Mouse (Mus musculus) G1E (cell line): Measurements from ENCODE around the gene Rbms3. TPM values are rescaled to one million over a fixed set of nuclear protein-coding genes. Genes with fewer than 3 reads are reported as not detected.

Source experiments
- ATAC-seq: 2 replicates; pipeline ENCODE4 v1.8.0; 2016; ENCODE audit warnings: mild to moderate bottlenecking; ENCODE audit not compliant: insufficient number of reproducible peaks, poor library complexity, low FRiP score, severe bottlenecking; ENCODE audit errors: extremely low read depth
- DNase-seq: peaks from one replicate; pipeline ENCODE4 v3.0.0; 2012; ENCODE audit warnings: low spot score
- H3K27me3 ChIP-seq: 2 replicates; pipeline ENCODE4 v1.6.1; 2012; ENCODE audit warnings: mild to moderate bottlenecking, low read length, inconsistent platforms; ENCODE audit not compliant: insufficient read depth
- H3K36me3 ChIP-seq: replicated peaks from 2 replicates; pipeline ENCODE3; 2012; ENCODE audit warnings: mild to moderate bottlenecking, inconsistent platforms
- H3K4me1 ChIP-seq: 2 replicates; pipeline ENCODE4 v1.6.1; 2012; ENCODE audit warnings: low read depth, low read length, inconsistent platforms, mixed read lengths; ENCODE audit not compliant: insufficient read depth
- H3K4me3 ChIP-seq: 2 replicates; pipeline ENCODE4 v1.5.1; 2012; ENCODE audit warnings: low read depth, mild to moderate bottlenecking, inconsistent platforms, low read length, moderate library complexity, mixed read lengths
- H3K9me3 ChIP-seq: replicated peaks from 2 replicates; pipeline ENCODE4 v1.6.1; 2012; ENCODE audit warnings: inconsistent platforms
- CTCF ChIP-seq: IDR thresholded peaks from 2 replicates; pipeline ENCODE4 v1.5.1; 2012; ENCODE audit warnings: low read depth, low read length, inconsistent platforms, mixed read lengths
- GATA1 ChIP-seq: IDR thresholded peaks from 2 replicates; pipeline ENCODE4 v1.6.1; 2012; ENCODE audit warnings: borderline replicate concordance, low read length, inconsistent platforms, mixed read lengths
- GATA2 ChIP-seq: IDR thresholded peaks from 2 replicates; pipeline ENCODE4 v1.6.1; 2012; ENCODE audit warnings: low read depth, low read length, inconsistent platforms, borderline replicate concordance
- POLR2AphosphoS5 ChIP-seq: IDR thresholded peaks from 2 replicates; pipeline ENCODE4 v1.6.1; 2012; ENCODE audit warnings: low read depth, low read length, inconsistent platforms; ENCODE audit not compliant: insufficient replicate concordance
- TAL1 ChIP-seq: conservative IDR thresholded peaks from 2 replicates; pipeline ENCODE4 v1.6.1; 2012; ENCODE audit warnings: low read depth, low read length, inconsistent platforms, mixed read lengths
- polyA plus RNA-seq: library from polyadenylated mRNA; stranded (reverse); fragments of >175 nt; gene quantifications from 2 replicates; pipeline ENCODE4 v1.2.3, GENCODE M21; 2012
- total RNA-seq, 2 experiments: library from RNA; stranded (forward) in 1 of 2; stranded (reverse) in 1 of 2; fragments of 200-1000 nt in 1 of 2; fragments of >200 nt in 1 of 2; fragmentation: Nextera tagmentation in 1 of 2; gene quantifications; 2 replicates each; pipeline ENCODE4 v1.2.3; 2014 to 2017

Gene Rbms3
- total and polyA plus RNA-seq, 3 experiments: 0.16 TPM; not detected in 2

GRCm38 (mm10) chr9:117069232-117069631, 560.5 kb downstream of the Rbms3 start:
- TF ChIP-seq TAL1 (no peak), POLR2AphosphoS5 (no peak), CTCF (no peak), GATA2 (no peak), GATA1 (no peak)
- no peak for ATAC-seq
- no peak overlapping the region for H3K4me3 ChIP-seq

GRCm38 (mm10) chr9:117067703-117068419, 561.9 kb downstream of the Rbms3 start:
- ATAC-seq (no peak), DNase-seq (no peak)
- Histone ChIP-seq H3K36me3 (no peaks in the 10 kb centered on the region), H3K4me3 (no peak overlapping the region), H3K27me3 (no peaks in the 10 kb centered on the region), H3K4me1 (no peaks in the 10 kb centered on the region), H3K9me3 (peaks cover 45% of the 10 kb centered on the region)
- TF ChIP-seq GATA1: no peak
- no peak for TF ChIP-seq POLR2AphosphoS5
- TF ChIP-seq TAL1: no peak
- no peak for TF ChIP-seq GATA2
- TF ChIP-seq CTCF: no peak

More at GRCm38 (mm10) chr9:117069232-117069631, 560.5 kb downstream of the Rbms3 start:
- Histone ChIP-seq H3K9me3 (peaks cover 49% of the 10 kb centered on the region), H3K27me3 (no peaks in the 10 kb centered on the region), H3K4me1 (no peaks in the 10 kb centered on the region), H3K36me3 (no peaks in the 10 kb centered on the region)
- no peak for DNase-seq

- no peak overlapping the region for H3K4me3 ChIP-seq
- TF ChIP-seq GATA1 (no peak), CTCF (no peak), TAL1 (no peak), GATA2 (no peak), POLR2AphosphoS5 (no peak)
- no peaks in the 10 kb centered on the region for H3K36me3 ChIP-seq
- ATAC-seq (no peak), DNase-seq (no peak)
- H3K9me3 ChIP-seq: peaks cover 53% of the 10 kb centered on the region
- H3K27me3 ChIP-seq: no peaks in the 10 kb centered on the region
- no peaks in the 10 kb centered on the region for H3K4me1 ChIP-seq
Measured at GRCm38 (mm10) chr9:117066502-117066901, 563.2 kb downstream of the Rbms3 start.

- no peak for DNase-seq
- no peak overlapping the region for H3K4me3 ChIP-seq
- ATAC-seq: no peak
- TF ChIP-seq CTCF: no peak
- TF ChIP-seq POLR2AphosphoS5: no peak
- TF ChIP-seq GATA1: no peak
- TF ChIP-seq GATA2: no peak
- no peak for TF ChIP-seq TAL1
- no peaks in the 10 kb centered on the region for H3K4me1 ChIP-seq
- H3K27me3 ChIP-seq: no peaks in the 10 kb centered on the region
- H3K9me3 ChIP-seq: peaks cover 50% of the 10 kb centered on the region
- no peaks in the 10 kb centered on the region for H3K36me3 ChIP-seq
Measured at GRCm38 (mm10) chr9:117065601-117066000, 564.1 kb downstream of the Rbms3 start.

- no peaks in the 10 kb centered on the region for H3K36me3 ChIP-seq
- ATAC-seq (no peak), DNase-seq (no peak)
- no peak for TF ChIP-seq CTCF
- no peak for TF ChIP-seq GATA2
- no peak for TF ChIP-seq POLR2AphosphoS5
- no peak for TF ChIP-seq TAL1
- H3K27me3 ChIP-seq: no peaks in the 10 kb centered on the region
- peaks cover 48% of the 10 kb centered on the region for H3K9me3 ChIP-seq
- no peaks in the 10 kb centered on the region for H3K4me1 ChIP-seq
- H3K4me3 ChIP-seq: no peak overlapping the region
Measured at GRCm38 (mm10) chr9:117059586-117059985, 570.1 kb downstream of the Rbms3 start.

- Histone ChIP-seq H3K4me1 (no peaks in the 10 kb centered on the region), H3K9me3 (peaks cover 47% of the 10 kb centered on the region), H3K27me3 (no peaks in the 10 kb centered on the region), H3K36me3 (no peaks in the 10 kb centered on the region), H3K4me3 (no peak overlapping the region)
- ATAC-seq: no peak
- TF ChIP-seq GATA1 (no peak), TAL1 (no peak), GATA2 (no peak), CTCF (no peak), POLR2AphosphoS5 (no peak)
- DNase-seq: no peak
Measured at GRCm38 (mm10) chr9:117059135-117059534, 570.6 kb downstream of the Rbms3 start.

- H3K4me3 ChIP-seq: no peak overlapping the region
- DNase-seq (no peak), ATAC-seq (no peak)
- no peak for TF ChIP-seq GATA2
- no peak for TF ChIP-seq TAL1
- no peak for TF ChIP-seq POLR2AphosphoS5
- no peak for TF ChIP-seq GATA1
- no peak for TF ChIP-seq CTCF
- H3K9me3 ChIP-seq: peaks cover 45% of the 10 kb centered on the region
- H3K36me3 ChIP-seq: no peaks in the 10 kb centered on the region
- H3K4me1 ChIP-seq: no peaks in the 10 kb centered on the region
- no peaks in the 10 kb centered on the region for H3K27me3 ChIP-seq
Measured at GRCm38 (mm10) chr9:117051935-117052334, 577.8 kb downstream of the Rbms3 start.
